Mouse (Mus musculus) E14TG2a.4 (cell line): ENCODE data around the gene Tmem186.

Source experiments
- H3K27me3 ChIP-seq: 2 replicates; pipeline ENCODE4 v1.6.1; 2014; ENCODE audit warnings: low read length, control low read depth; ENCODE audit not compliant: insufficient read depth
- H3K36me3 ChIP-seq: 2 replicates; pipeline ENCODE4 v1.6.1; 2014; ENCODE audit warnings: low read length, control low read depth; ENCODE audit not compliant: insufficient read depth
- H3K4me1 ChIP-seq: replicated peaks from 2 replicates; pipeline ENCODE4 v1.6.1; 2014; ENCODE audit warnings: low read depth, low read length, control low read depth
- H3K4me3 ChIP-seq: replicated peaks from 2 replicates; pipeline ENCODE4 v1.5.1; 2014; ENCODE audit warnings: mild to moderate bottlenecking, low read length
- H3K9me3 ChIP-seq: 2 replicates; pipeline ENCODE4 v1.6.1; 2014; ENCODE audit warnings: low read length, control low read depth
- CTCF ChIP-seq: conservative IDR thresholded peaks from 2 replicates; pipeline ENCODE4 v1.5.1; 2014; ENCODE audit warnings: low read length
- NANOG ChIP-seq: IDR thresholded peaks from 2 replicates; pipeline ENCODE4 v1.6.1; 2014; ENCODE audit warnings: borderline replicate concordance, low read length, mixed read lengths
- POU5F1 ChIP-seq: IDR thresholded peaks from 2 replicates; pipeline ENCODE4 v1.6.1; 2014; ENCODE audit warnings: low read length, borderline replicate concordance

The Tmem186 gene

DNA sequence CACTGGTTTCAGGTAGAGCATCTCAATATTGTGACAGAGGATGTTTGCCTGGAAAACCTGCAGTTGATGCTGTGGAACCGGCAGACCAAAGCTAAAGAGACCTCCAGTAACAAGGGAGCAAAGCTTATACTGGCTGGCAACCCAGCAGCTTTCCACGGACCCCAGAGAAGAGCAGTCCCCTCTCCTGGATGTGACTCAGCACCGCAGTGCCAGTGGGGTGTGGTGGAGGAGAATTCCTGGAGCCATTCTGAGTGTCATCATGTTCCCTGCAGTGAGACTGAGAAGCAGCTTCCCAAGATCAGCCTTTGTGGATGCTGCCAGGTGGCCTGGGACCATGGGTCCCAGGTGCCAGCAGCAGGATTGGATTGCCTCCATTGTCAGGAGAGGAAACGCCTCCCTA is 24.5 kb downstream of the Tmem186 start:
- no peaks in the 10 kb centered on the region for H3K4me1 ChIP-seq
- H3K4me3 ChIP-seq, result no peak overlapping the region
- TF ChIP-seq POU5F1, result no peak
- TF ChIP-seq NANOG, result no peak
- no peak for TF ChIP-seq CTCF
- peaks cover 5% of the 10 kb centered on the region; the same call in 1 of the 2 replicates for H3K27me3 ChIP-seq
- no peaks in the 10 kb centered on the region for H3K9me3 ChIP-seq
- no peaks in the 10 kb centered on the region for H3K36me3 ChIP-seq

DNA sequence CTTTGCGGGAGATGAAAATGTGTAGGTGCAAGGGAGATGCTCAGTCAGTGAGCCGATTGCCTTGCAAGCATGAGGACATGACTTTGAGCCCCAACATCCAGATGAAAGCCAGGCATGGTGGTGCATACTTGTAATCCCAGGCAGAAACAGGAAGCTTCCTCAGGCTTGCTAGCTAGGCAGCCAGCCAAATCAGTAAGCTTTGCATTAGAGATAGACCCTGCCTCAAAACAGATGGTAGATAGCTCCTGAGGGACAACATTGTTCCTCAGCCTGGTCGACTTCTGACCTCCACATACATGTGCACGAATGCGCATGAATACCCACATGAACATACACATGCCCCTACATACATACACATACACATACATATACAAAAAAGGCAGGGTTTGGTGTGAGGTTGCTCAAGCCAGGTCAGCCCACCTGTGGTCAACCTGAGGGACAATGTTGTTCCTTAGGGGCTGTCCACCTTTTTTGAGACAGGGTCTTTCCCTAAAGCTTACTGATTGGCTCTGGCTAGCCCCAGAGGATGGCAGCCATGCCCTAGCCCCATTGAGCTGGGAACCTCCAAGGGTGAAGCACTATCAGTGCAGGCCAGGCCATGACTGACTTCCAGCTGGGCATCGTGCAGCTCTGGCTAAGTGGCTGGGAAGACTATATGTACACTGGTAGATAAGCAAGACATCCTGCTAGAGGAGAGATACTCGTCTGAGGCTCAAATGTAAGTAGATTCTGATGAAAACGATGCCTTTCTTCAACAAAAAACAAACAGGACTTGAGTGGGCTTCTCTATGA is 25.1 kb downstream of the Tmem186 start:
- H3K4me3 ChIP-seq, result no peak overlapping the region
- no peaks in the 10 kb centered on the region for H3K9me3 ChIP-seq
- H3K36me3 ChIP-seq, result no peaks in the 10 kb centered on the region
- H3K27me3 ChIP-seq, result peaks cover 5% of the 10 kb centered on the region; the same call in 1 of the 2 replicates
- no peak for TF ChIP-seq POU5F1
- TF ChIP-seq NANOG, result no peak
- TF ChIP-seq CTCF, result no peak
- no peaks in the 10 kb centered on the region for H3K4me1 ChIP-seq

DNA sequence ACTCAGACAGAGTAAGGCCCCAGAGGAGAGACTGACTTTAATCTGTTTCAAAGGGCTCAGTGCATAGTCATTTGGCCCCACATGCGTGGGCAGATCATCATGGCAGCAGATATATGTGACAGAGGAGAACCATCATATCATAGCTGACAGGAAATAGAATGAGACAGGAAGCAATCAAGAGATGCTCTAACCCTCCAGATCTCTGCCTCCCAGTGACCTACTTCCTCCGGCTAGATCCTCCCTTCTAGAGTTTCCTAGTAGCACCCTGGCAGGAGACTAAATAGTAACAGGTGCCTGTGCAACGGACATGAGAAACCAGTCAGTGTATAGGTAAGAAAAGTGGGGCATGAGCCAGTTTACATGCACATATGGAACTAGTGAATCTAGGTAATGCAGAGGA is 27.1 kb downstream of the Tmem186 start:
- Histone ChIP-seq H3K9me3 (no peaks in the 10 kb centered on the region), H3K4me3 (no peak overlapping the region), H3K4me1 (no peaks in the 10 kb centered on the region), H3K27me3 (peaks cover 5% of the 10 kb centered on the region; the same call in 1 of the 2 replicates), H3K36me3 (no peaks in the 10 kb centered on the region)
- no peak for TF ChIP-seq NANOG
- TF ChIP-seq CTCF, result no peak
- TF ChIP-seq POU5F1, result no peak

DNA sequence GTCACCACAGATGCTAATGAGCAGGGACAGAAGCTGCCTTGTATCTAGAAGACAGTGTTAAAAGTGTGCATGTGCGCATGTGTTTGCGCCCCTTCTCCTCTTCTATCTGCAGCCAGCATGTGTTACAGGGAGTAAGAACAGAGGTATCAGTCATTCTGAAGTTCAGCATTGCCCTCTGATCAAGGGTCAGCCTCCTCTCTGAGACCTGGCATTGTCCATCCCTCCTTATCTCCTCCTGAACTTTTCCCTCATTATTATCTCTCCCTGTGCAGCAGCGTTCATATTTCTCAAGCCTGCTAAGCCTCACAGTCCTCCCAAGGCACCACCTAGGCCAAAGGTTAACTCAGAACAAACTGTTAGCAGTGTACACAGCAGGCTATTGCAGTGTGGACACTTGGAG is 33.7 kb downstream of the Tmem186 start:
- no peaks in the 10 kb centered on the region for H3K9me3 ChIP-seq
- no peak overlapping the region for H3K4me3 ChIP-seq
- no peaks in the 10 kb centered on the region for H3K27me3 ChIP-seq
- no peak for TF ChIP-seq NANOG
- TF ChIP-seq POU5F1, result no peak
- TF ChIP-seq CTCF, result no peak
- H3K36me3 ChIP-seq, result no peaks in the 10 kb centered on the region
- H3K4me1 ChIP-seq, result 0 out of 2 replicates have a peak, but pooled peaks cover 5% of the 10 kb centered on the region

DNA sequence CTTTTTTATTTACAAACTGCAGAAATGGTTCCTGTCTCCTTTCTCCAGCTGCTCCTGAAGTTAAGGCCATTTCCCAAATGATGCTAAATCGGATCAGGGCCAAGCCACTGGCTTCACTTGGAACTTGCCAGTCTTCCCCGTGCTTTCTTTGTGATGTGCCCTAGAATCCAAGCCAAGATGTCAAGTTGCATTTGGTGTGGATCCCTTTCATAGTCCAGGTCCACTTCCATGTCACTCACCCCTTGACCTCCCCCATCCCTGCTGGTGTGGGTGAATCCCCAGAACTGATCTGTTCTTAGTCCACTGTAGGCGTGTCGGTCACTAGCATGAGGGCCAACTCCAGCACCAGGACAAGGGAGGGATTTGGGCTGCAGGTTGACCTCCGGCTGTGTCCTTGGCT is 40.0 kb downstream of the Tmem186 start:
- Histone ChIP-seq H3K36me3 (no peaks in the 10 kb centered on the region), H3K4me3 (no peak overlapping the region), H3K4me1 (0 out of 2 replicates have a peak, but pooled peaks cover 5% of the 10 kb centered on the region), H3K27me3 (no peaks in the 10 kb centered on the region), H3K9me3 (no peaks in the 10 kb centered on the region)
- TF ChIP-seq CTCF, result no peak
- no peak for TF ChIP-seq POU5F1
- no peak for TF ChIP-seq NANOG

DNA sequence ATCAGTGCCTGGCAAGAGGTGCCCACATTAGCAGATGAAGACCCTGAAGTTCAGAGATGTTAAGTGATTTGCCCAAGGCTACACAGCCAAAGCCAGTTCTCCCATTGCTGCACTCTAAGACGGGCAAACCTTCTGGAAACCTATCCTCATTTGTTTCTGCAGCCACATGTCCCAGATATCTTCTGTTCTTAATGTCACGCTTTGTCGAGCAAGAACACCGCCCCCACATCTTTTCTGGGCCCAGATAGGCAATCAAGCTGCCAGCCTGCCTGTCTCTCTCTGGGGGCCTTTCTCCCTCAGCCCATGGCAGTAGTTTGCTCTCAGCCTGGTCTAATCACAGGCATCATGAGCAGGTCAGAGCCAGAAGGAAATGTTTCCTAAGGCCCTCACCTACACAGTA is 41.2 kb downstream of the Tmem186 start:
- TF ChIP-seq NANOG, result no peak
- Histone ChIP-seq H3K4me1 (no peaks in the 10 kb centered on the region), H3K4me3 (no peak overlapping the region), H3K9me3 (no peaks in the 10 kb centered on the region), H3K27me3 (no peaks in the 10 kb centered on the region), H3K36me3 (no peaks in the 10 kb centered on the region)

DNA sequence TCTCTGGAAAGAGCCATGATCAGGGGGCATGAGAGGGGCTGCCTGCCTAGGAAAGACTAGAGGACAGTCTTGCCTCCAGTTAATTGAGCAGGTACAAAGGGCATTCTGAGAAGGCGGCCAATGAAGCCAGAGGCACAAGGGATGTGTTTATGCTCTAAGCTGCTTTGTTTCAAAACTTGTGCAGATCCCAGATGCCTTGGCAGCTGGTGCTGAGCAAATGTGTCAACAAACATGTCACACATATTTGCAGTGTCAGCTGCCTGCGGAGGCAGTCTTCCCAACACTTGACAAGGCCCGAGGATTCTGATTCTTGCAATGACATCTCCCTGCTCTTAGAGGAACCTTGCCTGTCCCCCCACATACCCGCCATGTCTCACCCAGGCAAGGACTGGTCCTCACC is 42.1 kb downstream of the Tmem186 start:
- Histone ChIP-seq H3K4me1 (no peaks in the 10 kb centered on the region), H3K27me3 (no peaks in the 10 kb centered on the region), H3K4me3 (no peak overlapping the region), H3K36me3 (no peaks in the 10 kb centered on the region), H3K9me3 (no peaks in the 10 kb centered on the region)
- TF ChIP-seq NANOG (no peak), POU5F1 (no peak), CTCF (no peak)

DNA sequence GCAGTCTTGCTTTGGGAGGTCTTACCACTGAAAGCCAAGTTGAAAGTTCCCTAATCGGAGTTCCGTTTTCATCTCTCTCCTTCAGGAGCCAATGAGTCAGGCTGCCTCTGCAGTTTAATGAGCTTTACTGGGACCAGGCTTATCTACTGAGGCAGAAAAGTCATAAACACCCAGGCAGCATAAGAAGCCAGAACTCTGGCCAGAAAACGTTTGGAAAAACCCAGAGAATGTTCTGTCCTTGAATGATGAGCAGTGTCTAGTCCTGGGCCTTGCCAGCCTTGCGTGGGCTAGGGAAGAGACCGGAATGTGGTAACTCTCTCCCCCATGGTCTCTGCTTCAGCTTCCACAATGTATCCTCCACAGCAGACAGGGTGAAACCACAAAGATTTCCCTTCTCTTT is 52.5 kb downstream of the Tmem186 start:
- no peaks in the 10 kb centered on the region for H3K9me3 ChIP-seq
- H3K36me3 ChIP-seq, result no peaks in the 10 kb centered on the region
- H3K27me3 ChIP-seq, result 0 out of 2 replicates have a peak, but pooled peaks cover 2% of the 10 kb centered on the region
- TF ChIP-seq POU5F1, result no peak
- no peak for TF ChIP-seq CTCF
- TF ChIP-seq NANOG, result no peak
- no peak overlapping the region for H3K4me3 ChIP-seq
- H3K4me1 ChIP-seq, result peaks cover 4% of the 10 kb centered on the region; the same call in 1 of the 2 replicates

DNA sequence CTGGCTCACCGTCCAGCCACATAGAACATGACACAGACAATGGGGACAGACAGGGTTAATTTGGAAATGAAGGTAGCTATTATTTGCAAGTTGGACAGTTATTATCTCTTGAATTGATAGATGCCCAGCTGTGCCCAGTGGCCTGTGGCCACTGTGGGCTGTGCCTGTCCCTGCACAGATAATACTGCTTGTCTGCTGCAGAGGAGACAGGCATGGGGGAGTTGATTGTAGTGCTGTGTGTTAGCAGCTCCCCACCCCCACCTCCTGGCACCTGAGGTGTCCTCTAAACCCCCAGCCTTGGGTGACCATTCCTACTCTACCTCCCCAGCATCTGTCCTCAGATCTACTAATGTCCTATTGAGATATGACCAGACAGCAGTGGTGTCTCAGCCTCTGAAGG is 53.3 kb downstream of the Tmem186 start:
- Histone ChIP-seq H3K27me3 (0 out of 2 replicates have a peak, but pooled peaks cover 2% of the 10 kb centered on the region), H3K4me3 (no peak overlapping the region), H3K9me3 (no peaks in the 10 kb centered on the region), H3K36me3 (no peaks in the 10 kb centered on the region), H3K4me1 (peaks cover 12% of the 10 kb centered on the region)
- TF ChIP-seq POU5F1 (no peak), NANOG (no peak), CTCF (no peak)
